Mouse (Mus musculus) olfactory bulb, adult 2 months (tissue): Measurements from ENCODE around the gene Smarcb1. TPM values are rescaled to one million over a fixed set of nuclear protein-coding genes. Genes with fewer than 3 reads are reported as not detected.
"Not testable (repeated sequence)": the region's sequence is repeated elsewhere in the genome, so short reads cannot be mapped to it uniquely, and the experiment has no call there.

Experiments used
- H3K27ac ChIP-seq: fragments of 200-500 bp; 2 replicates; pipeline ENCODE4 v1.5.1; 2012; ENCODE audit warnings: low read depth, low read length; ENCODE audit not compliant: insufficient read depth
- H3K4me1 ChIP-seq: fragments of 200-500 bp; 2 replicates; pipeline ENCODE4 v1.6.1; 2012; ENCODE audit warnings: low read length; ENCODE audit not compliant: control insufficient read depth, insufficient read depth
- H3K4me3 ChIP-seq: fragments of 200-500 bp; 2 replicates; pipeline ENCODE4 v1.5.1; 2012; ENCODE audit warnings: mild to moderate bottlenecking, low read depth, low read length, moderate library complexity; ENCODE audit not compliant: insufficient read depth
- CTCF ChIP-seq: fragments of 200-500 bp; IDR thresholded peaks from 2 replicates; pipeline ENCODE4 v1.5.1; 2012; ENCODE audit warnings: low read depth, mild to moderate bottlenecking, low read length, moderate library complexity; ENCODE audit not compliant: insufficient read depth
- POLR2A ChIP-seq: fragments of 200-500 bp; IDR thresholded peaks from 2 replicates; pipeline ENCODE4 v1.6.1; 2012; ENCODE audit warnings: mild to moderate bottlenecking, low read depth, low read length, moderate library complexity; ENCODE audit not compliant: insufficient read depth
- WGBS: fragments of 180-500 bp; shearing (Covaris S2); methylation state at CpG from one replicate; pipeline ENCODE4 v1.1.7; 2018; 5-methylcytosine and 5-hydroxymethylcytosine counted together
- polyA plus RNA-seq: library from polyadenylated mRNA; stranded (reverse); fragments of >200 nt; gene quantifications from 2 replicates; pipeline ENCODE4 v1.2.4, GENCODE M21; 2012; ENCODE audit warnings: low replicate concordance; ENCODE audit not compliant: missing spikeins, insufficient read depth, insufficient read length

Smarcb1 gene
- polyA plus RNA-seq, 1 experiment: not detected

GRCm38 (mm10) chr10:75897373-75897772 is 24.0 kb downstream of the Smarcb1 start:
- Histone ChIP-seq H3K4me3 (no peak overlapping the region), H3K27ac (no peak overlapping the region), H3K4me1 (peaks cover 14% of the 10 kb centered on the region)
- 30% methylated on average over 6 of the region's 6 CpGs for WGBS
- TF ChIP-seq POLR2A: no peak
- 0 out of 2 replicates have a peak, but pooled peaks have one; percentile 24 for TF ChIP-seq CTCF

GRCm38 (mm10) chr10:75896208-75896607 is 25.2 kb downstream of the Smarcb1 start:
- TF ChIP-seq CTCF (no peak), POLR2A (no peak)
- Histone ChIP-seq H3K4me1 (peaks cover 14% of the 10 kb centered on the region), H3K27ac (no peak overlapping the region), H3K4me3 (no peak overlapping the region)
- WGBS: 50% methylated on average over 1 of the region's 1 CpGs

DNA sequence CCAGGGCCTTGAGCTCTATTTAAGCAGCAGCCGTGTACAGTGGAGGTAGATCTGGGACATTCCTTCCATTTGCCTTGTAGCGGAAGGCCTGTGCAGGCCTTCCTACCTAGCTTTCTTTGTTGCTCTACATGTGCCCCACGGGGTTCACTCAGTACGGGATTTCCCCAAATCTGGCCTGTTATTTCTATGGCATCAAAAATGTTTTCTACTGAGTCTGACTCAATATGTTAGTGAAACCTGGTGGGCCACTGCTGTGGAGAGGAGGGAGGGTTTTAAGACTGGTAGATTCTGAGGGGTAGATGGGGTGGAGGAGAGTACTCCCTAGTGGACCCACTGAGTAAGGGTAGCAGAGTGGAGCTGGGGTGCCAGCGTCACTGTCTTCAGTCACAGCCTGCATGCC is 25.7 kb downstream of the Smarcb1 start:
- Histone ChIP-seq H3K27ac (no peak overlapping the region), H3K4me3 (no peak overlapping the region), H3K4me1 (peaks cover 14% of the 10 kb centered on the region)
- no peak for TF ChIP-seq CTCF
- WGBS: 96% methylated on average over 5 of the region's 5 CpGs

DNA sequence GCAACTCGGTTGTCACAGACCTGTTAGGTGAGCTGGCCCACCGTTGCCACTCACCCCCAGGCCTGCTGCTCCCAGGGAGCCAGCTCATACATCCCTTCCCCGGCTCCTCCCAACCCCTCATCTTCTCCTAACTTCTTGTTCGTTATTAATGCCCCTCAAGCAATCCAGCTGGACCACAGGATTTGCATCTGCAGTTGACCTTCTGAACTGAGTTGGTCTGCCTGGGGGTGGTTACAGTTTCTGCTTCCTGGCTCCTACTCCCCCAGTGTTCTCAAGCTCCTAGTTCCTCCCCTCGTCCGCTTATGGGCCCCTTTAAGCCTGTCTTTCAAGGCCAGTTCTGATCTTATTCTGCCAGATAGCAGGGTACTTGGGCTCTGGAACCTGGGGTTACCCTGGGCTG is 26.8 kb downstream of the Smarcb1 start:
- 74% methylated on average over 6 of the region's 6 CpGs for WGBS
- Histone ChIP-seq H3K4me1 (peaks cover 14% of the 10 kb centered on the region), H3K27ac (no peak overlapping the region), H3K4me3 (no peak overlapping the region)
- no peak for TF ChIP-seq POLR2A
- TF ChIP-seq CTCF: no peak

GRCm38 (mm10) chr10:75893089-75893750 is 28.2 kb downstream of the Smarcb1 start, which contains the start of gene Derl3:
Gene Derl3, plus strand, starts transcription at chr10:75893413.
- H3K27ac ChIP-seq: no peak within 1 kb of the TSS
- 2% methylated on average over 50 of the region's 51 CpGs for WGBS
- TF ChIP-seq POLR2A: no peak
- no peak for TF ChIP-seq CTCF

GRCm38 (mm10) chr10:75889406-75890153 is 31.8 kb downstream of the Smarcb1 start:
- WGBS: 64% methylated on average over 8 of the region's 8 CpGs
- Histone ChIP-seq H3K27ac (no peak overlapping the region), H3K4me1 (peaks cover 7% of the 10 kb centered on the region), H3K4me3 (no peak overlapping the region)
- no peak for TF ChIP-seq POLR2A
- no peak for TF ChIP-seq CTCF

More at GRCm38 (mm10) chr10:75893089-75893750, 28.2 kb downstream of the Smarcb1 start, which contains the start of gene Derl3:
- peaks cover 7% of the 10 kb centered on the region for H3K4me1 ChIP-seq
- H3K4me3 ChIP-seq: peak within 1 kb of the TSS; percentile 65

GRCm38 (mm10) chr10:75887504-75887903 is 33.9 kb downstream of the Smarcb1 start:
- not testable (repeated sequence) for H3K4me3 ChIP-seq, H3K4me1 ChIP-seq, H3K27ac ChIP-seq
- 82% methylated on average over 5 of the region's 5 CpGs for WGBS

DNA sequence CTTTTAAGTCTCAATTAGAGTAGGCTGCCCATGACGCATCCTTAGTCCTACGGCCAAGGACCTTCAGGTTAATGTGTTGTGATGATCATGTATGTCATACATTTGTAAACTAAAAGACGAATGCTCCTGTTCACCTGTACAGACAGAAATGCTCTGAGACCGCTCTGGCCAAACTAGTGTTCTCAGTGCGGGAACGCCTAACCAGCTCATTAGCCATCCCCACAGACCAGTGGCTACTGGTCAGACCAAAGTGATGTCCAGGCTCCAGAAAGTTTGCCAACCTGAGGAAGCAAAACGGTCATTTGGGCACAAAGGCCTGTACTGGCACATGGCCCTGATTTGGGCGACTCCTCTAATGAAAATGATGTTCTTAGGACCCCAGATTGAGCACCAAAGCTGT is 36.7 kb downstream of the Smarcb1 start:
- Histone ChIP-seq H3K27ac (no peak overlapping the region), H3K4me1 (peaks cover 5% of the 10 kb centered on the region), H3K4me3 (no peak overlapping the region)
- TF ChIP-seq POLR2A (no peak), CTCF (no peak)
- 91% methylated on average over 8 of the region's 8 CpGs for WGBS

DNA sequence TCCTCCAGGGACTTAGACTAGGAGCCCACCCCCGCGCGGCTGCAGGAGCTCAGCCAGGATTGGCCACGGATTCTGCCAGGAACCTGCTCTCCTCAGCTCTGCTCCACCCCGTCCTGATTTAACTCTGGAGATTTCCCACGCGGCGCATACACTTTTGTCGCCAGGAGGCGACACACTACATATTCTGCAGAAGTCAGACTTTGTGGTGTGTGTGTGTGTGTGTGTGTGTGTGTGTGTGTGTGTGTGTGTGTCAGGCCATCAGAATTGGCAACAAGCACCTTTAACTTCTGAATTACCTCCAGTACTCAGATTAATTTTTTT is 38.2 kb downstream of the Smarcb1 start:
- Histone ChIP-seq H3K27ac (no peak overlapping the region), H3K4me3 (no peak overlapping the region; the same call in 1 of the 2 replicates), H3K4me1 (peaks cover 5% of the 10 kb centered on the region)
- 2% methylated on average over 10 of the region's 10 CpGs for WGBS
- TF ChIP-seq POLR2A (no peak), CTCF (peak; percentile 36; the same call in 1 of the 2 replicates)
